Mouse (Mus musculus) ES-E14 (cell line): ENCODE results near the gene Smyd3.

ENCODE experiments used
- CHD2 ChIP-seq: IDR thresholded peaks from 2 replicates; pipeline ENCODE4 v1.6.1; 2014; ENCODE audit warnings: mild to moderate bottlenecking, low read depth, low read length, inconsistent platforms
- HCFC1 ChIP-seq: IDR thresholded peaks from 2 replicates; pipeline ENCODE4 v1.6.1; 2012; ENCODE audit warnings: low read length, inconsistent platforms, borderline replicate concordance; ENCODE audit not compliant: insufficient read depth
- MAFK ChIP-seq: IDR thresholded peaks from 2 replicates; pipeline ENCODE4 v1.6.1; 2014; ENCODE audit warnings: mild to moderate bottlenecking, low read depth, low read length, inconsistent platforms; ENCODE audit not compliant: insufficient read depth
- ZC3H11A ChIP-seq: IDR thresholded peaks from 2 replicates; pipeline ENCODE4 v1.6.1; 2012; ENCODE audit warnings: low read depth, mild to moderate bottlenecking, inconsistent platforms, low read length, borderline replicate concordance
- ZNF384 ChIP-seq: IDR thresholded peaks from 2 replicates; pipeline ENCODE4 v1.6.1; 2012; ENCODE audit warnings: low read depth, low read length, inconsistent platforms

DNA sequence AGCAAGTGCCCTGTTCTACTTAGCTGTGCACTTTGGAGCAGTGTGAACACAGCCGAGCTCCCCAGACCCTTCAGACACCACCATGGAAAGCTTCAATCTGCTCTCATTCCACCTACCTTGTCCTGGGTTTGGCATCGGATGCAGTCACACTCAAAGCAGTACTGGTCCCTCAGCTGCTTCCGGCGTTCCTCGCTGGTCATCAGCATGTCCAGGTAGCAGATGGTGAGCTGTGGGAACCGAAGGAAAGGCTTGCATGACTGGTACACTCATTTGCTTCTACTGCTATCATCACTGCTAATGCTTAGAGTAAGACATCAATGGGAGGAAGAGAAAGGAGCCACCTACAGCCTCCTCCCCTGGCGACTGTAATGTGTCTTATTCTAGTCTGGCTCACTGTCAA, 431.6 kb downstream of the Smyd3 start:
- TF ChIP-seq ZC3H11A (no peak), ZNF384 (no peak), HCFC1 (no peak), MAFK (no peak), CHD2 (no peak)
